ENCODE assay signal across 19 mouse cellular contexts in genomic region chr1:75244175-75244826, GRCm38 (mm10). TPM values are rescaled to one million over a fixed set of nuclear protein-coding genes. Genes with fewer than 3 reads are reported as not detected.
DNase-seq lines count a peak whose midpoint lies in the region; ATAC-seq and TF ChIP-seq lines count a peak whose summit lies in the region.
"Had no signal": no experiment of that assay in that cellular context is flagged by ENCODE, and none has a peak within 500 bp of the region (broad histone marks: within the 10 kb centered on the region; RNA-seq: fewer than 3 reads in every experiment).

No protein-coding gene starts in this region.

- H3K9me3 ChIP-seq in kidney, embryonic 14.5 days (ENCODE audit: control insufficient read depth, low read length) = no peaks in the 10 kb centered on the region
- no peaks in the 10 kb centered on the region for H3K9me3 ChIP-seq in stomach, embryonic 14.5 days (ENCODE audit: control insufficient read depth, low read depth, low read length)
- H3K9me3 ChIP-seq in stomach, postnatal 0 days (ENCODE audit: control insufficient read depth, low read length) = no peaks in the 10 kb centered on the region
- H3K9me3 ChIP-seq in intestine, embryonic 16.5 days (ENCODE audit: control insufficient read depth, low read length) = no peaks in the 10 kb centered on the region
- H3K9me3 ChIP-seq in neural tube, embryonic 13.5 days = no peaks in the 10 kb centered on the region
- H3K9me3 ChIP-seq: embryonic facial prominence, embryonic 12.5 days; heart, embryonic 15.5 days had no signal

- WGBS in kidney, embryonic 14.5 days = 91% methylated on average over 12 of the region's 12 CpGs
- 92% methylated on average over 12 of the region's 12 CpGs for WGBS in kidney, adult 2 months
- WGBS in stomach, embryonic 14.5 days = 87% methylated on average over 12 of the region's 12 CpGs
- 94% methylated on average over 12 of the region's 12 CpGs for WGBS in stomach, postnatal 0 days
- 90% methylated on average over 12 of the region's 12 CpGs for WGBS in intestine, embryonic 16.5 days
- WGBS in neural tube, embryonic 13.5 days = 87% methylated on average over 12 of the region's 12 CpGs

- no peak for TF ChIP-seq EP300 in stomach, postnatal 0 days (optimal IDR thresholded peaks at IDR 0.05)

- no peak for TF ChIP-seq CTCF in kidney, adult 2 months (conservative IDR thresholded peaks at IDR 0.05; ENCODE audit: insufficient read depth, insufficient read length, low read depth, low read length)
- no peak for TF ChIP-seq CTCF in stomach, postnatal 0 days (IDR thresholded peaks at IDR 0.05; ENCODE audit: low read depth)

- DNase-seq in kidney, adult 2 months = no peak
- DNase-seq in stomach, postnatal 0 days (ENCODE audit: low spot score) = no peak
- DNase-seq in layer of hippocampus, postnatal 25 days (ENCODE audit: extremely low spot score in 1 of 2, low spot score in 1 of 2) = no peak
- no peak for DNase-seq in left cerebral cortex, adult 8-10 months (ENCODE audit: low spot score in 2 of 2)
- DNase-seq: cerebellum, adult 8-10 months; gastrocnemius, postnatal 36 days; thymus, adult 18-20 months had no signal

- peak; percentile 5; the same call in 1 of the 2 replicates for ATAC-seq in kidney, embryonic 14.5 days (ENCODE audit: low FRiP score, low TSS enrichment)
- 0 out of 2 replicates have a peak, but pooled peaks have one; percentile 4 for ATAC-seq in stomach, embryonic 14.5 days (ENCODE audit: insufficient number of reproducible peaks, insufficient read depth, low FRiP score, low read depth)
- ATAC-seq in stomach, postnatal 0 days (ENCODE audit: low FRiP score, low TSS enrichment) = no peak
- peak; percentile 5; the same call in 1 of the 2 replicates for ATAC-seq in intestine, embryonic 16.5 days
- ATAC-seq in neural tube, embryonic 13.5 days (ENCODE audit: low read depth) = peak; percentile 19; the same call in 1 of the 2 replicates
- ATAC-seq: Patski had no signal

- H3K4me3 ChIP-seq in kidney, embryonic 14.5 days (ENCODE audit: low read length) = no peak overlapping the region
- H3K4me3 ChIP-seq in kidney, adult 2 months (ENCODE audit: insufficient read depth, low read depth, low read length) = no peak overlapping the region
- no peak overlapping the region for H3K4me3 ChIP-seq in stomach, embryonic 14.5 days (ENCODE audit: low read depth, low read length)
- H3K4me3 ChIP-seq in stomach, postnatal 0 days (ENCODE audit: low read depth, low read length) = no peak overlapping the region
- H3K4me3 ChIP-seq in intestine, embryonic 16.5 days (ENCODE audit: low read length) = no peak overlapping the region
- H3K4me3 ChIP-seq in neural tube, embryonic 13.5 days = no peak overlapping the region
- H3K4me3 ChIP-seq: embryonic facial prominence, embryonic 12.5 days; heart, embryonic 15.5 days had no signal

- no peak overlapping the region for H3K27ac ChIP-seq in kidney, embryonic 14.5 days (ENCODE audit: low read depth, low read length)
- H3K27ac ChIP-seq in kidney, adult 2 months (ENCODE audit: insufficient read depth, low read depth, low read length) = no peak overlapping the region
- no peak overlapping the region for H3K27ac ChIP-seq in stomach, embryonic 14.5 days (ENCODE audit: low read length)
- no peak overlapping the region for H3K27ac ChIP-seq in stomach, postnatal 0 days (replicated peaks)
- no peak overlapping the region for H3K27ac ChIP-seq in intestine, embryonic 16.5 days (ENCODE audit: low read length)
- no peak overlapping the region for H3K27ac ChIP-seq in neural tube, embryonic 13.5 days (replicated peaks)
- H3K27ac ChIP-seq: embryonic facial prominence, embryonic 12.5 days; heart, embryonic 15.5 days had no signal

- H3K4me1 ChIP-seq in kidney, embryonic 14.5 days (ENCODE audit: control insufficient read depth, insufficient read depth, low read length) = peaks cover 8% of the 10 kb centered on the region; the same call in 1 of the 2 replicates
- no peaks in the 10 kb centered on the region for H3K4me1 ChIP-seq in kidney, adult 2 months (ENCODE audit: control insufficient read depth, insufficient read depth, low read length)
- peaks cover 10% of the 10 kb centered on the region for H3K4me1 ChIP-seq in stomach, embryonic 14.5 days (ENCODE audit: control insufficient read depth, insufficient read depth, low read length)
- peaks cover 6% of the 10 kb centered on the region; the same call in 1 of the 2 replicates for H3K4me1 ChIP-seq in stomach, postnatal 0 days (replicated peaks; ENCODE audit: control insufficient read depth, insufficient read depth)
- H3K4me1 ChIP-seq in intestine, embryonic 16.5 days (ENCODE audit: control insufficient read depth, insufficient read depth, low read length) = peaks cover 8% of the 10 kb centered on the region
- peaks cover 12% of the 10 kb centered on the region for H3K4me1 ChIP-seq in neural tube, embryonic 13.5 days (replicated peaks)

- no peak for TF ChIP-seq POLR2A in kidney, adult 2 months (IDR thresholded peaks at IDR 0.05; ENCODE audit: low read depth, low read length)

- H3K4me2 ChIP-seq in kidney, embryonic 14.5 days (replicated peaks; ENCODE audit: low read depth, low read length) = no peak overlapping the region
- H3K4me2 ChIP-seq in stomach, embryonic 14.5 days (replicated peaks; ENCODE audit: low read depth, low read length) = no peak overlapping the region
- H3K4me2 ChIP-seq in stomach, postnatal 0 days (replicated peaks; ENCODE audit: low read depth) = no peak overlapping the region
- H3K4me2 ChIP-seq in intestine, embryonic 16.5 days (ENCODE audit: low read depth, low read length) = no peak overlapping the region
- H3K4me2 ChIP-seq in neural tube, embryonic 13.5 days = no peak overlapping the region
- H3K4me2 ChIP-seq: embryonic facial prominence, embryonic 12.5 days; heart, embryonic 15.5 days had no signal

- no peaks in the 10 kb centered on the region for H3K27me3 ChIP-seq in kidney, embryonic 14.5 days (ENCODE audit: control insufficient read depth, insufficient read depth, low read length)
- no peaks in the 10 kb centered on the region for H3K27me3 ChIP-seq in kidney, adult 2 months (replicated peaks; ENCODE audit: control insufficient read depth, insufficient read depth, low read length)
- no peaks in the 10 kb centered on the region for H3K27me3 ChIP-seq in stomach, embryonic 14.5 days (ENCODE audit: control insufficient read depth, insufficient read depth, low read length)
- H3K27me3 ChIP-seq in stomach, postnatal 0 days (ENCODE audit: control insufficient read depth, insufficient read depth, low read length) = no peaks in the 10 kb centered on the region
- H3K27me3 ChIP-seq in intestine, embryonic 16.5 days (replicated peaks; ENCODE audit: control insufficient read depth, insufficient read depth, low read length) = no peaks in the 10 kb centered on the region
- no peaks in the 10 kb centered on the region for H3K27me3 ChIP-seq in neural tube, embryonic 13.5 days
- H3K27me3 ChIP-seq: CH12.LX; embryonic facial prominence, embryonic 12.5 days; heart, embryonic 15.5 days; Patski had no signal

- H3K9ac ChIP-seq in kidney, embryonic 14.5 days (ENCODE audit: low read depth, low read length) = no peak overlapping the region
- no peak overlapping the region for H3K9ac ChIP-seq in stomach, embryonic 14.5 days (replicated peaks; ENCODE audit: low read depth, low read length)
- H3K9ac ChIP-seq in stomach, postnatal 0 days (ENCODE audit: low read length) = no peak overlapping the region
- H3K9ac ChIP-seq in intestine, embryonic 16.5 days (ENCODE audit: low read depth, low read length) = no peak overlapping the region
- no peak overlapping the region for H3K9ac ChIP-seq in neural tube, embryonic 13.5 days
- H3K9ac ChIP-seq: embryonic facial prominence, embryonic 12.5 days; heart, embryonic 15.5 days had no signal

- H3K36me3 ChIP-seq in kidney, embryonic 14.5 days (ENCODE audit: control insufficient read depth, insufficient read depth, low read length) = peaks cover 15% of the 10 kb centered on the region; the same call in 1 of the 2 replicates
- H3K36me3 ChIP-seq in kidney, adult 2 months (ENCODE audit: control insufficient read depth, insufficient read depth, low read length) = no peaks in the 10 kb centered on the region; the same call in 1 of the 2 replicates
- peaks cover 21% of the 10 kb centered on the region for H3K36me3 ChIP-seq in stomach, embryonic 14.5 days (ENCODE audit: control insufficient read depth, insufficient read depth, low read length)
- peaks cover 16% of the 10 kb centered on the region; the same call in 1 of the 2 replicates for H3K36me3 ChIP-seq in stomach, postnatal 0 days (ENCODE audit: control insufficient read depth, insufficient read depth, low read length)
- H3K36me3 ChIP-seq in intestine, embryonic 16.5 days (ENCODE audit: control insufficient read depth, insufficient read depth, low read length) = peaks cover 9% of the 10 kb centered on the region; the same call in 1 of the 2 replicates
- H3K36me3 ChIP-seq in neural tube, embryonic 13.5 days = peaks cover 46% of the 10 kb centered on the region

RNA-seq across cellular contexts. Expression of gene Dnajb2, which starts 8.1 kb away (rescaled TPM):
- polyA plus RNA-seq in kidney, embryonic 14.5 days (2014; fragmentation: Nextera tagmentation; extraction: Ambion mirVana) = 13.2 and 14.4 TPM in 2 replicates
- polyA plus RNA-seq in kidney, adult 2 months (2012; rRNA removed) = 41.1 and 42.6 TPM in 2 replicates
- polyA plus RNA-seq in stomach, embryonic 14.5 days (2014; fragmentation: Nextera tagmentation; extraction: Ambion mirVana) = 14.3 and 14.4 TPM in 2 replicates
- polyA plus RNA-seq in stomach, postnatal 0 days (2015; fragmentation: Nextera tagmentation; extraction: Ambion mirVana) = 24.2 and 25.8 TPM in 2 replicates
- polyA plus RNA-seq in intestine, embryonic 16.5 days (2015; fragmentation: Nextera tagmentation; extraction: Ambion mirVana) = 20.9 and 24.3 TPM in 2 replicates
- polyA plus RNA-seq in neural tube, embryonic 13.5 days (2015; fragmentation: Nextera tagmentation; extraction: Ambion mirVana) = 68.2 and 73.0 TPM in 2 replicates
- total RNA-seq in layer of hippocampus, postnatal 25 days (2021) = 10 to 100 TPM; 72.6 to 78.9 TPM
- total RNA-seq in left cerebral cortex, adult 8-10 months (2022) = 100 to 1,000 TPM in 3 of 4 experiments, 10 to 100 TPM in 1; 98.9 to 111 (median 108) TPM

RNA-seq across cellular contexts. Expression of gene A630095N17Rik, which starts 12.4 kb away (rescaled TPM):
- not detected in 2 replicates for polyA plus RNA-seq in kidney, embryonic 14.5 days (2014; fragmentation: Nextera tagmentation; extraction: Ambion mirVana)
- polyA plus RNA-seq in kidney, adult 2 months (2012; rRNA removed) = not detected in 2 replicates
- polyA plus RNA-seq in stomach, embryonic 14.5 days (2014; fragmentation: Nextera tagmentation; extraction: Ambion mirVana) = not detected in 2 replicates
- polyA plus RNA-seq in stomach, postnatal 0 days (2015; fragmentation: Nextera tagmentation; extraction: Ambion mirVana) = 0.25 TPM in 1 of 2 replicates, not detected in the other
- polyA plus RNA-seq in intestine, embryonic 16.5 days (2015; fragmentation: Nextera tagmentation; extraction: Ambion mirVana) = not detected in 2 replicates
- polyA plus RNA-seq in neural tube, embryonic 13.5 days (2015; fragmentation: Nextera tagmentation; extraction: Ambion mirVana) = not detected in 2 replicates
- total RNA-seq in layer of hippocampus, postnatal 25 days (2021) = not detected
- total RNA-seq in left cerebral cortex, adult 8-10 months (2022) = not detected
- total RNA-seq: gastrocnemius, postnatal 36 days had no signal
- polyA plus RNA-seq: embryonic facial prominence, embryonic 12.5 days; forebrain, embryonic 16.5 days; heart, embryonic 15.5 days; intestine, embryonic 14.5 days; limb, embryonic 11.5 days; lung, postnatal 0 days had no signal

RNA-seq across cellular contexts. Expression of gene Ptprn, which starts 20.0 kb away (rescaled TPM):
- 0.08 TPM in 1 of 2 replicates, not detected in the other for polyA plus RNA-seq in kidney, embryonic 14.5 days (2014; fragmentation: Nextera tagmentation; extraction: Ambion mirVana)
- 0.53 and 0.81 TPM in 2 replicates for polyA plus RNA-seq in kidney, adult 2 months (2012; rRNA removed)
- polyA plus RNA-seq in stomach, embryonic 14.5 days (2014; fragmentation: Nextera tagmentation; extraction: Ambion mirVana) = 2.4 and 2.9 TPM in 2 replicates
- 2.3 and 2.5 TPM in 2 replicates for polyA plus RNA-seq in stomach, postnatal 0 days (2015; fragmentation: Nextera tagmentation; extraction: Ambion mirVana)
- polyA plus RNA-seq in intestine, embryonic 16.5 days (2015; fragmentation: Nextera tagmentation; extraction: Ambion mirVana) = 2.9 and 3.0 TPM in 2 replicates
- polyA plus RNA-seq in neural tube, embryonic 13.5 days (2015; fragmentation: Nextera tagmentation; extraction: Ambion mirVana) = 15.8 and 19.2 TPM in 2 replicates
- total RNA-seq in layer of hippocampus, postnatal 25 days (2021) = 100 to 1,000 TPM; 369 to 386 TPM
- total RNA-seq in left cerebral cortex, adult 8-10 months (2022) = 100 to 1,000 TPM; 411 to 436 (median 423) TPM
- total RNA-seq: CH12.LX had no signal

RNA-seq across cellular contexts. Expression of gene Tuba4a, which starts 24.6 kb away (rescaled TPM):
- polyA plus RNA-seq in kidney, embryonic 14.5 days (2014; fragmentation: Nextera tagmentation; extraction: Ambion mirVana) = 31.6 and 32.1 TPM in 2 replicates
- polyA plus RNA-seq in kidney, adult 2 months (2012; rRNA removed) = 213 and 301 TPM in 2 replicates
- polyA plus RNA-seq in stomach, embryonic 14.5 days (2014; fragmentation: Nextera tagmentation; extraction: Ambion mirVana) = 59.9 and 69.1 TPM in 2 replicates
- polyA plus RNA-seq in stomach, postnatal 0 days (2015; fragmentation: Nextera tagmentation; extraction: Ambion mirVana) = 314 and 325 TPM in 2 replicates
- 137 and 151 TPM in 2 replicates for polyA plus RNA-seq in intestine, embryonic 16.5 days (2015; fragmentation: Nextera tagmentation; extraction: Ambion mirVana)
- 10.5 and 10.6 TPM in 2 replicates for polyA plus RNA-seq in neural tube, embryonic 13.5 days (2015; fragmentation: Nextera tagmentation; extraction: Ambion mirVana)
- total RNA-seq in layer of hippocampus, postnatal 25 days (2021) = 100 to 1,000 TPM; 560 to 573 TPM
- total RNA-seq in left cerebral cortex, adult 8-10 months (2022) = 100 to 1,000 TPM; 598 to 614 (median 602) TPM

RNA-seq across cellular contexts. Expression of gene Stk16, which starts 33.7 kb away (rescaled TPM):
- polyA plus RNA-seq in kidney, embryonic 14.5 days (2014; fragmentation: Nextera tagmentation; extraction: Ambion mirVana) = 125 and 129 TPM in 2 replicates
- 254 and 277 TPM in 2 replicates for polyA plus RNA-seq in kidney, adult 2 months (2012; rRNA removed)
- polyA plus RNA-seq in stomach, embryonic 14.5 days (2014; fragmentation: Nextera tagmentation; extraction: Ambion mirVana) = 123 TPM in 2 replicates
- polyA plus RNA-seq in stomach, postnatal 0 days (2015; fragmentation: Nextera tagmentation; extraction: Ambion mirVana) = 57.9 and 58.1 TPM in 2 replicates
- 108 and 120 TPM in 2 replicates for polyA plus RNA-seq in intestine, embryonic 16.5 days (2015; fragmentation: Nextera tagmentation; extraction: Ambion mirVana)
- polyA plus RNA-seq in neural tube, embryonic 13.5 days (2015; fragmentation: Nextera tagmentation; extraction: Ambion mirVana) = 128 and 138 TPM in 2 replicates
- 10 to 100 TPM; 88.3 to 92.4 TPM for total RNA-seq in layer of hippocampus, postnatal 25 days (2021)
- total RNA-seq in left cerebral cortex, adult 8-10 months (2022) = 10 to 100 TPM; 73.9 to 82.8 (median 80.2) TPM
